Mouse (Mus musculus) stomach, embryonic 16.5 days (tissue): ENCODE measurements around the gene Gm5148. TPM values are rescaled to one million over a fixed set of nuclear protein-coding genes. Genes with fewer than 3 reads are reported as not detected.

Source experiments
- ATAC-seq: fragments of 200-750 bp; cut with Nextera tagmentation; 2 replicates; pipeline ENCODE4 v1.8.0; 2017; ENCODE audit warnings: moderate number of reproducible peaks, moderate TSS enrichment; ENCODE audit not compliant: insufficient read depth, low FRiP score
- H3K27ac ChIP-seq: fragments of 300-500 bp; sonication (generic); 2 replicates; pipeline ENCODE4 v1.5.1; 2014; ENCODE audit warnings: low read length
- H3K27me3 ChIP-seq: fragments of 300-500 bp; sonication (generic); 2 replicates; pipeline ENCODE4 v1.6.1; 2014; ENCODE audit warnings: low read length, control low read depth, mixed read lengths; ENCODE audit not compliant: control insufficient read depth, insufficient read depth
- H3K36me3 ChIP-seq: fragments of 300-500 bp; sonication (generic); 2 replicates; pipeline ENCODE4 v1.6.1; 2014; ENCODE audit warnings: low read length; ENCODE audit not compliant: control insufficient read depth, insufficient read depth
- H3K4me1 ChIP-seq: fragments of 300-500 bp; sonication (generic); 2 replicates; pipeline ENCODE4 v1.6.1; 2014; ENCODE audit warnings: low read length, control low read depth, mixed read lengths; ENCODE audit not compliant: control insufficient read depth, insufficient read depth
- H3K4me2 ChIP-seq: fragments of 300-500 bp; sonication (generic); 2 replicates; pipeline ENCODE4 v1.6.1; 2014; ENCODE audit warnings: low read depth, low read length, mixed read lengths
- H3K4me3 ChIP-seq: fragments of 300-500 bp; sonication (generic); replicated peaks from 2 replicates; pipeline ENCODE4 v1.5.1; 2014; ENCODE audit warnings: mild to moderate bottlenecking, low read length
- H3K9ac ChIP-seq: fragments of 300-500 bp; sonication (generic); 2 replicates; pipeline ENCODE4 v1.6.1; 2014; ENCODE audit warnings: low read length
- H3K9me3 ChIP-seq: fragments of 300-500 bp; sonication (generic); replicated peaks from 2 replicates; pipeline ENCODE4 v1.6.1; 2016; ENCODE audit warnings: low read length, control low read depth; ENCODE audit not compliant: control insufficient read depth
- WGBS: fragments of 180-500 bp; shearing (Covaris S2); extraction: QIAGEN DNeasy Blood & Tissue Kit; methylation state at CpG from one replicate; pipeline ENCODE4 v1.1.7; 2014; 5-methylcytosine and 5-hydroxymethylcytosine counted together
- polyA plus RNA-seq: library from polyadenylated mRNA; unstranded; fragments of >200 nt; fragmentation: Nextera tagmentation; extraction: Ambion mirVana; gene quantifications from 2 replicates; pipeline ENCODE4 v1.2.1, GENCODE M21; 2015

Gene Gm5148
- polyA plus RNA-seq, 1 experiment from 2014 or later: 5.5 TPM

DNA sequence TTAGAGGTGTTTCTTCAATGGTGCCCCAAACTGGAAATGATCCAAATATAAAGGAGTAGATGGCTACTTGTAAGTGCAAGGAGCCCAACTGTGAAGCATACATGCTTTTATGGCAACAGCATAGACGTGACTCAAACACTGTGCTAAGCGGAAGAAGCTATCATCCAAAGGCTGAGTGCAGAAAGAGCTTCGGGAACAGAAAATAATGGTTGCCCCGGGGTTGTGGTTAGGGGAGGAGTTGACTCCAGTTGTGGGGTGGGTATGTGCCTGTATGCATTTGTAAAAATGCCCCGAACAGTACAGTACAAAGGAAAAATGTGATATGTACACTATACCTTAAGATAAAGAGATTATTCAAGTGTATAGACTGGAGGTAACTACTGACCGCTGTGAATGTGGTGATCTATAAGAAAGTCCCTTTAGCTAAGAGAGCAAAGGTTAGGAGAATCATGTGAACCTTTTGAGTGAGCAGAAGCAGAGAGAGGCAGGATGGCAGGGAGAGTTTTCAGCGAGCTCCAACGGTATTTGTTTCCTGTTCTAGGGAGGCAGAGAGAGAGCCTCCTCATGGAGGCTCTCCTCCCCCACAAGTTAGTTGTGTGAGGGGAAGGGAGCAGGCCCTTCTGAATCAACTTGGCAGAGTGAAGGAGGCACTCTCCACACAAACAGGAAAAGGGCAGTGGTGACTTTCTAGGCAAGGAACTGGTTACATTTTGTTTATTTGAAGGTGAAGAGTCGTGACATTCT lies 23.1 kb upstream of the Gm5148 start:
- no peaks in the 10 kb centered on the region for H3K36me3 ChIP-seq
- no peaks in the 10 kb centered on the region for H3K9me3 ChIP-seq
- 67% methylated on average over 9 of the region's 9 CpGs for WGBS
- peak; percentile 11; the same call in 1 of the 2 replicates for ATAC-seq
- H3K9ac ChIP-seq: no peak overlapping the region
- peaks cover 4% of the 10 kb centered on the region; the same call in 1 of the 2 replicates for H3K4me1 ChIP-seq
- H3K4me2 ChIP-seq: no peak overlapping the region
- peak overlapping the region; percentile 82 for H3K27ac ChIP-seq
- H3K4me3 ChIP-seq: no peak overlapping the region
- H3K27me3 ChIP-seq: no peaks in the 10 kb centered on the region

DNA sequence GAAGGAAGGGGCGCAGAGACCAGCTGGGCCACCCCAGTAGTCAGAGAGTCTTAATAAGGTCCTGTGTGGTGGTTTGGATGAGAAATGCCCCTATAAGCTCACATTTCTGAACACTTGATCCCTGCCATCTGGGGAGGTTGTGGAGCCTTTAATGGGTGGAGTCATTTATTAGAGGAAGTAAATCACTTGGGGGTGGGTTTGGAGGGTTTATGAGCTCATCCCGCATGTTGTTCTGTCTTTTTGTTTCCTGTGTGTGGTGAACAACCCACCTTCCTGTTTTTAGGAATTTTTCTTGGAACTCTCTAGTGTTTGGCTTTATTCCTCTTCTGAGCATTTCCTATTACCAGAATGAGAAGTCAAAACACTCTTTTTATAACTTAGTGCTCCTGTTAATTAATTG lies 19.8 kb upstream of the Gm5148 start:
- 59% methylated on average over 2 of the region's 2 CpGs for WGBS
- Histone ChIP-seq H3K9me3 (no peaks in the 10 kb centered on the region), H3K36me3 (no peaks in the 10 kb centered on the region), H3K4me1 (peaks cover 4% of the 10 kb centered on the region), H3K4me2 (no peak overlapping the region), H3K27ac (no peak overlapping the region), H3K27me3 (no peaks in the 10 kb centered on the region), H3K9ac (no peak overlapping the region), H3K4me3 (no peak overlapping the region)
- no peak for ATAC-seq

DNA sequence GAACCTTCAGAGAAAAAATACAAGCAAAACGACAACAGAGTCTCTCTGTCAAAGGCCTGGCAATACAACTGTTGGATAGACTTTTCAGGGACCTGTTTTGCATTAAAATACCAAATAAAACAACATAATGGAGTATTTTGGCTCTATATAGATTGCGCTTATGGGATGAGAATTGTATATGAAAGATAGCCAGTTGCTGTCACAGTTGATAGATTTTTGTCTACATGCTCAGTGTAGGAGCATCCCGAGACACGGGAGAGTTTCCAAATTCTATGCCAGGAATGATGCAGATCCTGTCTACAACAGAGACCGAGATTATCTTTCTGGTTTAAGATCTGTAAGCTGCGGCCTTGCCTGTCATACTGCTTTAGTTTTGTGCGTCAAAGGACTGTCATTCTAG lies 15.7 kb upstream of the Gm5148 start:
- WGBS: 75% methylated on average over 7 of the region's 7 CpGs
- H3K36me3 ChIP-seq: no peaks in the 10 kb centered on the region
- H3K4me3 ChIP-seq: no peak overlapping the region
- H3K27me3 ChIP-seq: no peaks in the 10 kb centered on the region
- no peak overlapping the region for H3K9ac ChIP-seq
- no peak for ATAC-seq
- H3K4me2 ChIP-seq: no peak overlapping the region
- no peaks in the 10 kb centered on the region for H3K9me3 ChIP-seq
- H3K4me1 ChIP-seq: peaks cover 12% of the 10 kb centered on the region; the same call in 1 of the 2 replicates
- no peak overlapping the region for H3K27ac ChIP-seq

DNA sequence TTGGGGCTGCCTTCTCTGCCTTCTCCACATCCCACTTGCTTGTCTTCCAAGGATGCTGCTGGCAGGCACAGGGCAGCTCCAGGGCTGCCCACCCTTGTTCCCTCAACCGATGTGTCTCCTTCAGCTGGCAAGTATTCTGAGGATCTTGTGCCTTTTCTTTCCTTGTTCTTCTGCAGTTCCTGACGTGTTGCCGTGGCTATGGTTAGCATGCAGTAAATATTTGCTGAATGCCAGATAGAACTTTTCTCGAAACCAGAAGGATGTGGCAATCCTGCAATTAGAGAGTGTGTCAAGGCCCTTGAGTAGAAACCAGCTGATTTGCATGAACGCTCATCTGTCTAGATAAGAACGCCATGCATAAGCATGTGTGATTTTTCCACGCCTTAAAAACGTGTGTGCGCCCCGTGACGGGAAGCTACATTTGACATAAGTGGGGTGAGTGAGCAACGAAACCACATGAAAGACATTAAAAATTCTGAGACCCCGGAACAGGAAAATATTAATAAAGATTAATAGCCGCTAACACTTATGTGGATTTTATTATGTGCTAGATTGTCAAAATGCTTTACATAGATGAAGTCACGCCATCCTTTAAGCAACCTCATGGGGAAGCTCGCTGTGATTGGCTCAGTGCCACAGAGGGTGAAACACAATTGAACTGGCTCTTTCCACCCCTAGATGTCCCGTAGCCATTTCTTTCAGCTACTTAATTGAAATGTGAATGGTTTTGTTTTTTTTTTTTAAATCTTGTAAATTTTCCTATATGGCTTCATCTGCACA lies 14.1 kb upstream of the Gm5148 start:
- Histone ChIP-seq H3K36me3 (no peaks in the 10 kb centered on the region), H3K9me3 (no peaks in the 10 kb centered on the region), H3K4me3 (no peak overlapping the region), H3K4me1 (peaks cover 20% of the 10 kb centered on the region), H3K9ac (no peak overlapping the region), H3K4me2 (no peak overlapping the region), H3K27ac (no peak overlapping the region; the same call in 1 of the 2 replicates), H3K27me3 (no peaks in the 10 kb centered on the region)
- WGBS: 78% methylated on average over 17 of the region's 17 CpGs
- ATAC-seq: no peak

DNA sequence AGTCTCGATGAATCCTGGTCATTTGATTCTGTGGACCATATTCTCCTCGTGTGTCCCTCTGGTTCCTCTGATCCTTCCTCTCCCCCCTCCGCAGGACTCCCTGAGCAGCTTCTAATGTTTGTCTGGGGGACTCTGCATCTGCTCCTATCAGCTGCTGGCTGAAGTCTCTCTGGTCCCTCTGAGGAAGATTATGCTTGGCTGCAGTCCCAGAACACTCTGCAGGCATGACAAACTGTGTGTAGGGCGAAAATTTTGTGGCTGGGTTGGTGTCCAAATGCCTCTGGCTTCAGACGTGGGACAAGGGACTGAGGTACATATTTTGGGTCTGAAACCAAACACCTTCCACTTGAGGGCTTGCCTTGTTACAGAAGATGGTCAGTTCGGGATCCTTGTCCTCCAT lies 13.1 kb upstream of the Gm5148 start:
- WGBS: 33% methylated on average over 6 of the region's 6 CpGs
- H3K4me1 ChIP-seq: peaks cover 21% of the 10 kb centered on the region
- H3K27ac ChIP-seq: peak overlapping the region; percentile 58; the same call in 1 of the 2 replicates
- 0 out of 2 replicates have a peak overlapping the region, but pooled peaks have one; percentile 18 for H3K9ac ChIP-seq
- H3K4me2 ChIP-seq: no peak overlapping the region
- H3K4me3 ChIP-seq: no peak overlapping the region
- H3K27me3 ChIP-seq: no peaks in the 10 kb centered on the region
- no peaks in the 10 kb centered on the region for H3K36me3 ChIP-seq
- ATAC-seq: peak; percentile 64; the same call in 1 of the 2 replicates
- H3K9me3 ChIP-seq: no peaks in the 10 kb centered on the region

DNA sequence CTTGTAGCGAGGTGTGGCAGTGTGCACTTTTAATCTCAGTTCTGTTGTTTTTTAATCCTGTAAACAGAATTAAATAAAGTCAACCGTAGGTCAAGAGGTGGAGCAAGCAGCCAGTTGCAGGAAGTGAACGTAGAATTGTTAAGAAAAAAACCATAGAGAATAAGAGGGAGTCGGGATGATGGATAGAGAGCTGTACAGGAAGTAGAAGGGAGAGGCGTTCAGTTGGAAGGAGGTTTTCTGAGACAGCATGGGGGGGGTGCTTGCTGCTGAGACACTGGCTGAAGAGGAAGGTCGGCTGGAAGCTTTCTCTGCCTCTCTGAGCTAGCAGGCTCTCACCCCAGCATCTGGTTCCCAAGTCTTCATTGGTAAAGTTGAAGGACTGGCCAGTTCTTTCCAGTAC lies 10.9 kb upstream of the Gm5148 start:
- Histone ChIP-seq H3K27me3 (no peaks in the 10 kb centered on the region), H3K9me3 (no peaks in the 10 kb centered on the region), H3K9ac (no peak overlapping the region), H3K36me3 (no peaks in the 10 kb centered on the region), H3K4me1 (peaks cover 21% of the 10 kb centered on the region), H3K4me3 (no peak overlapping the region), H3K4me2 (no peak overlapping the region), H3K27ac (no peak overlapping the region)
- ATAC-seq: no peak
- 44% methylated on average over 6 of the region's 6 CpGs for WGBS

DNA sequence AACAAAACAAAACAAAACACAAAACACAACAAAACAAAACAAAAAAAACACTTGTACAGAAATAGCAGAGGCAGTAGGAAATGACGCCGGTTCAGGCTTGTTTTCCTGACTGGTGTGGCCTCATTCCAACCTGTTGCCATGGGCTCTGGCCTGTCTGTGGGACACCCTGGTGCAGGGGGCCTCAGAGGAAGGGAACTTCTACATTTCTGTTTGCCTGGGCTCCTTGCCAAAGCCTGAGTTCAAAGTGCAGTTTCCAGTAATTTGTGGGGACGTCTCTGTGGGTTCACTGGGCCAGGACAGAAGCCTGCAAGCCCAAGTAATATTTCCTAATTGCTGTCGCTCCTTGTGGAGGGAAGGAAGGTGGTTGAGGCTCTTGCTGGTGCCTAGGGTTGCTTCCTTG lies 4.9 kb upstream of the Gm5148 start:
- WGBS: 18% methylated on average over 4 of the region's 4 CpGs
- H3K27me3 ChIP-seq: no peaks in the 10 kb centered on the region
- H3K4me3 ChIP-seq: no peak overlapping the region
- peaks cover 34% of the 10 kb centered on the region for H3K4me1 ChIP-seq
- ATAC-seq: peak; percentile 71
- H3K9ac ChIP-seq: no peak overlapping the region
- H3K36me3 ChIP-seq: no peaks in the 10 kb centered on the region
- H3K9me3 ChIP-seq: no peaks in the 10 kb centered on the region
- peak overlapping the region; percentile 70 for H3K27ac ChIP-seq
- no peak overlapping the region for H3K4me2 ChIP-seq

DNA sequence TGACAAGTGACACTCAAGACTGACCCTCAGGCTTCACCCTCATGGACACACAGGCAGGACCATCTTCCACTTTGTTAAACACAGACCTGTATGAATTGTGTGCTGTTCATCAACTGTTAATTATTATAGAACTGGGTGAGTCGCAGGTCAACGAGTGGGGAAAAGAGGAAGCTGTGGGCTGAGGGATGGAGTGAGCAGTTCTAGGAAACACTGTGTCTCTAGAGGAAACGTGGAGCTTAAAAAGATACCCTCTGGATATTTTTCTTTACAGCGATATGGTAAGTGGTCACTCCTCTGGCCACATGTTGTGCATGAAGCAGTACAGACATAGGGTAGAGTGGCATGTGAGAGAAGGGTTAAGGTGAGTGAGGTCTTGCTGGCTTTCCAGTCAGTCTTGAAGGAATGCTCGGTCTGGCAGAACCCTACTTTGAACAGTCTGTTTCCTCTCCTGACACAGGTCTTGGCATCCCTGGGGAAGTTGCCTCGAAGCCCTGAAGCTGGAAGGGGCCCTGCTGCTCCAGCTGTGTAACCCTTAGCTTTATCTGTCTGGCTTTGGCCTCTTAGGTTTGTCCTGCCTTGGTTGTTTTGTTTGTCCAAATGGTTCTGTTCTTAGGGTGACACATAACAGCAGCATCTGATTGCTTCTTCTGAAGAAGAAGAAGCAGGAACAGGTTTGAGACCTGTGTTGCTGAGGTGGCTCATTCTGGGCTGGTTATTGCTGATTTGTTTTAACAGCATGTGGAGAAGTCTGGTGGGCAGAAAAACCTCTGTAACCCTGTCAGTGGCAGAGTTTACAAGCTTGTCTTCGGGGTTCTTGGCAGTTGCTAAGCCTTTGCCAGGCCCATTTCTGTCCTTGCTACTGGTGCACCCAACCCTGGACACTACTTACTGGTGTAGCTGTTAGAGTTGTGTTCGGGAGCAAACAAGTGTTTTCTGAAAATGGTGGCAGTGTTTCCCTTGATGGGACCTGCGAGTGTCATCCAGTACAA lies 4.1 kb upstream of the Gm5148 start:
- Histone ChIP-seq H3K4me2 (no peak overlapping the region), H3K4me3 (no peak overlapping the region), H3K9me3 (no peaks in the 10 kb centered on the region), H3K9ac (0 out of 2 replicates have a peak overlapping the region, but pooled peaks have one; percentile 13), H3K27me3 (no peaks in the 10 kb centered on the region), H3K36me3 (no peaks in the 10 kb centered on the region), H3K4me1 (peaks cover 31% of the 10 kb centered on the region), H3K27ac (peak overlapping the region; percentile 28; the same call in 1 of the 2 replicates)
- ATAC-seq: no peak
- 65% methylated on average over 9 of the region's 9 CpGs for WGBS
